Mouse (Mus musculus): ENCODE measurements around the gene Cul5. TPM values are rescaled to one million over a fixed set of nuclear protein-coding genes. Genes with fewer than 3 reads are reported as not detected.
A peak's percentile ranks its signal among the peaks of the same experiment; 100 is the strongest.

Cul5 gene
- polyA plus RNA-seq, 1 experiment, result 5.4 TPM

DNA sequence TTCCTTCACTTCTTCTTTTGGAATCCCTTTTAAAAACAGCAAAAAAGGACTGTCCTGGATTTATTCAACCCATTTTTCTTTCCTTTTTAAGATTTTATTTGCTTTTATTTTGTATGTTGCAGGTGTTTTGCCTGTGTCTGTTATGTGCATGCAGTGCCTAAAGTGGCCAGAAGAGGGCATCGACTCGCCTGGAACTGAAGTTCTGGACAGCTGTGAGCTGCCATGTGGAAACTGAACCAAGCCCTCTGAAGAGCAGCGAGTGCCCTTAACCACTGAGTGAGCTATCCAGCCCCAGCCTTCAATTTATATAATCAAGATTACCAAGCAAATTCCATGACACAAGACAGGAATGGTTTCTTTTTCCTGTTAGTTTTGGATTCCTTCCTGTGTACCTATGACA is 75.0 kb downstream of the Cul5 start:
- H3K4me3 ChIP-seq (ENCODE audit: insufficient read depth, low read depth, low read length), result no peak overlapping the region
- H3K27ac ChIP-seq (ENCODE audit: insufficient read depth, low read depth, low read length), result no peak overlapping the region
- 7% methylated on average over 3 of the region's 3 CpGs for WGBS
- TF ChIP-seq CTCF (conservative IDR thresholded peaks at IDR 0.05; ENCODE audit: insufficient read depth, insufficient read length, low read depth, low read length) (peak; percentile 91), POLR2A (IDR thresholded peaks at IDR 0.05; ENCODE audit: low read depth, low read length) (no peak)
- DNase-seq, result peak; percentile 82
- peaks cover 4% of the 10 kb centered on the region for H3K36me3 ChIP-seq (ENCODE audit: control insufficient read depth, insufficient read depth, low read length)
- peaks cover 5% of the 10 kb centered on the region; the same call in 1 of the 2 replicates for H3K4me1 ChIP-seq (ENCODE audit: control insufficient read depth, insufficient read depth, low read length)
- H3K27me3 ChIP-seq (replicated peaks; ENCODE audit: control insufficient read depth, insufficient read depth, low read length), result no peaks in the 10 kb centered on the region

- WGBS, result 91% methylated on average over 4 of the region's 4 CpGs
- no peak for DNase-seq
- Histone ChIP-seq H3K27me3 (replicated peaks; ENCODE audit: control insufficient read depth, insufficient read depth, low read length) (no peaks in the 10 kb centered on the region), H3K4me1 (ENCODE audit: control insufficient read depth, insufficient read depth, low read length) (no peaks in the 10 kb centered on the region), H3K4me3 (ENCODE audit: insufficient read depth, low read depth, low read length) (no peak overlapping the region), H3K36me3 (ENCODE audit: control insufficient read depth, insufficient read depth, low read length) (peaks cover 20% of the 10 kb centered on the region), H3K27ac (ENCODE audit: insufficient read depth, low read depth, low read length) (no peak overlapping the region)
- no peak for TF ChIP-seq CTCF (conservative IDR thresholded peaks at IDR 0.05; ENCODE audit: insufficient read depth, insufficient read length, low read depth, low read length)
- TF ChIP-seq POLR2A (IDR thresholded peaks at IDR 0.05; ENCODE audit: low read depth, low read length), result no peak
These were observed 87.9 kb downstream of the Cul5 start for GRCm38 (mm10) chr9:53581870-53582269.

GRCm38 (mm10) chr9:53575721-53576120 is 94.1 kb downstream of the Cul5 start:
- H3K36me3 ChIP-seq (ENCODE audit: control insufficient read depth, insufficient read depth, low read length), result peaks cover 6% of the 10 kb centered on the region
- H3K4me3 ChIP-seq (ENCODE audit: insufficient read depth, low read depth, low read length), result no peak overlapping the region
- WGBS, result 86% methylated on average over 5 of the region's 5 CpGs
- DNase-seq, result no peak
- no peaks in the 10 kb centered on the region for H3K27me3 ChIP-seq (replicated peaks; ENCODE audit: control insufficient read depth, insufficient read depth, low read length)
- no peak overlapping the region for H3K27ac ChIP-seq (ENCODE audit: insufficient read depth, low read depth, low read length)
- TF ChIP-seq CTCF (conservative IDR thresholded peaks at IDR 0.05; ENCODE audit: insufficient read depth, insufficient read length, low read depth, low read length) (no peak), POLR2A (IDR thresholded peaks at IDR 0.05; ENCODE audit: low read depth, low read length) (no peak)
- H3K4me1 ChIP-seq (ENCODE audit: control insufficient read depth, insufficient read depth, low read length), result no peaks in the 10 kb centered on the region

- no peaks in the 10 kb centered on the region for H3K4me1 ChIP-seq (ENCODE audit: control insufficient read depth, insufficient read depth, low read length)
- 89% methylated on average over 7 of the region's 7 CpGs for WGBS
These were observed 97.1 kb downstream of the Cul5 start for GRCm38 (mm10) chr9:53572516-53573307.

GRCm38 (mm10) chr9:53570662-53571061 is 99.2 kb downstream of the Cul5 start:
- DNase-seq, result no peak
- peaks cover 4% of the 10 kb centered on the region for H3K36me3 ChIP-seq (ENCODE audit: control insufficient read depth, insufficient read depth, low read length)
- H3K27me3 ChIP-seq (replicated peaks; ENCODE audit: control insufficient read depth, insufficient read depth, low read length), result no peaks in the 10 kb centered on the region
- TF ChIP-seq CTCF (conservative IDR thresholded peaks at IDR 0.05; ENCODE audit: insufficient read depth, insufficient read length, low read depth, low read length), result no peak
- TF ChIP-seq POLR2A (IDR thresholded peaks at IDR 0.05; ENCODE audit: low read depth, low read length), result no peak
- H3K27ac ChIP-seq (ENCODE audit: insufficient read depth, low read depth, low read length), result no peak overlapping the region
- no peak overlapping the region for H3K4me3 ChIP-seq (ENCODE audit: insufficient read depth, low read depth, low read length)
- no peaks in the 10 kb centered on the region for H3K4me1 ChIP-seq (ENCODE audit: control insufficient read depth, insufficient read depth, low read length)
- 76% methylated on average over 6 of the region's 6 CpGs for WGBS

More at GRCm38 (mm10) chr9:53572516-53573307, 97.1 kb downstream of the Cul5 start:
- Histone ChIP-seq H3K27ac (ENCODE audit: insufficient read depth, low read depth, low read length) (no peak overlapping the region), H3K36me3 (ENCODE audit: control insufficient read depth, insufficient read depth, low read length) (peaks cover 4% of the 10 kb centered on the region), H3K4me3 (ENCODE audit: insufficient read depth, low read depth, low read length) (no peak overlapping the region), H3K27me3 (replicated peaks; ENCODE audit: control insufficient read depth, insufficient read depth, low read length) (no peaks in the 10 kb centered on the region)
- no peak for TF ChIP-seq POLR2A (IDR thresholded peaks at IDR 0.05; ENCODE audit: low read depth, low read length)
- DNase-seq, result no peak

Other genes starting within 250 kb of the Cul5 start
- gene Atm, start 133.3 kb downstream of the Cul5 start, polyA plus RNA-seq (2012; rRNA removed), result 1.3 and 1.6 TPM in 2 replicates
- 1.9 and 2.0 TPM in 2 replicates for gene Npat, start 133.0 kb downstream of the Cul5 start, polyA plus RNA-seq (2012; rRNA removed)
- 134 and 154 TPM in 2 replicates for gene Acat1, start 59.6 kb downstream of the Cul5 start, polyA plus RNA-seq (2012; rRNA removed)
- 0.08 and 0.11 TPM in 2 replicates for gene Rab39, start 36.2 kb upstream of the Cul5 start, polyA plus RNA-seq (2012; rRNA removed)
- 16.3 and 18.2 TPM in 2 replicates for gene Slc35f2, start 101.5 kb upstream of the Cul5 start, polyA plus RNA-seq (2012; rRNA removed)
- 0.07 and 7.1 TPM in 2 replicates for gene Sln, start 180.2 kb upstream of the Cul5 start, polyA plus RNA-seq (2012; rRNA removed)

All from kidney, adult 2 months (tissue).